Mouse (Mus musculus) ES-E14 (cell line): ENCODE data around the gene Slf2. TPM values are rescaled to one million over a fixed set of nuclear protein-coding genes. Genes with fewer than 3 reads are reported as not detected.

Experiments
- DNase-seq: peaks from one replicate; pipeline ENCODE4 v3.0.0-alpha.2; 2013; ENCODE audit warnings: low read depth, low spot score
- H3K27ac ChIP-seq: 2 replicates; pipeline ENCODE4 v1.5.1; 2012; ENCODE audit warnings: low read depth, mild to moderate bottlenecking, low read length, moderate library complexity, mixed read lengths; ENCODE audit not compliant: poor library complexity, insufficient read depth, severe bottlenecking
- H3K36me3 ChIP-seq: 2 replicates; pipeline ENCODE4 v1.6.1; 2012; ENCODE audit warnings: mild to moderate bottlenecking, low read length, moderate library complexity, mixed read lengths; ENCODE audit not compliant: control insufficient read depth, poor library complexity, insufficient read depth, severe bottlenecking
- H3K4me1 ChIP-seq, 2 experiments: fragments of 150-350 bp in 1 of 2; sonication (generic) in 1 of 2; 2 replicates each; pipeline ENCODE4 v1.6.1; 2012; ENCODE audit warnings: low read length in 2 of 2, mild to moderate bottlenecking in 1 of 2, mixed read lengths in 1 of 2; ENCODE audit not compliant: control insufficient read depth in 2 of 2, insufficient read depth in 2 of 2, poor library complexity in 1 of 2
- H3K4me3 ChIP-seq, 2 experiments: fragments of 150-350 bp in 1 of 2; sonication (generic) in 1 of 2; 2 replicates each; pipeline ENCODE4 v1.5.1; 2012; ENCODE audit warnings: low read length in 2 of 2, low read depth in 1 of 2, mild to moderate bottlenecking in 1 of 2, mixed read lengths in 1 of 2; ENCODE audit not compliant: insufficient read depth in 1 of 2, poor library complexity in 1 of 2, severe bottlenecking in 1 of 2
- H3K9ac ChIP-seq: 2 replicates; pipeline ENCODE4 v1.6.1; 2012; ENCODE audit warnings: low read depth, mild to moderate bottlenecking, low read length, mixed read lengths; ENCODE audit not compliant: poor library complexity, insufficient read depth, severe bottlenecking
- H3K9me3 ChIP-seq: fragments of 150-350 bp; sonication (generic); 2 replicates; pipeline ENCODE4 v1.6.1; 2012; ENCODE audit warnings: low read depth, mild to moderate bottlenecking, low read length; ENCODE audit not compliant: control insufficient read depth, insufficient read depth
- CHD2 ChIP-seq: IDR thresholded peaks from 2 replicates; pipeline ENCODE4 v1.6.1; 2014; ENCODE audit warnings: mild to moderate bottlenecking, low read depth, low read length, inconsistent platforms
- HCFC1 ChIP-seq: IDR thresholded peaks from 2 replicates; pipeline ENCODE4 v1.6.1; 2012; ENCODE audit warnings: low read length, inconsistent platforms, borderline replicate concordance; ENCODE audit not compliant: insufficient read depth
- MAFK ChIP-seq: IDR thresholded peaks from 2 replicates; pipeline ENCODE4 v1.6.1; 2014; ENCODE audit warnings: mild to moderate bottlenecking, low read depth, low read length, inconsistent platforms; ENCODE audit not compliant: insufficient read depth
- ZC3H11A ChIP-seq: IDR thresholded peaks from 2 replicates; pipeline ENCODE4 v1.6.1; 2012; ENCODE audit warnings: low read depth, mild to moderate bottlenecking, inconsistent platforms, low read length, borderline replicate concordance
- ZNF384 ChIP-seq: IDR thresholded peaks from 2 replicates; pipeline ENCODE4 v1.6.1; 2012; ENCODE audit warnings: low read depth, low read length, inconsistent platforms
- in situ Hi-C, 2 experiments: fragments of 600-800 bp; cut with MboI; formaldehyde crosslinking; loops; one replicate each; pipeline ENCODE4 v1.15.1; 2025; ENCODE audit warnings: low sequenced_read_pairs in 2 of 2, inconsistent platforms in 1 of 2; ENCODE audit not compliant: unreplicated experiment in 2 of 2
- total RNA-seq: library from RNA; depleted of rRNA; stranded (reverse); fragments of 300-350 nt; gene quantifications from 2 replicates; pipeline ENCODE4 v1.2.3, GENCODE M21; 2012

Slf2 gene
- total RNA-seq, 1 experiment: 48.3 TPM

- Histone ChIP-seq H3K9me3 (no peaks in the 10 kb centered on the region), H3K36me3 (peaks cover 30% of the 10 kb centered on the region), H3K4me1 (no peaks in the 10 kb centered on the region), H3K9ac (no peak overlapping the region), H3K27ac (no peak overlapping the region), H3K4me3 (no peak overlapping the region)
- no peak for DNase-seq
- TF ChIP-seq ZC3H11A (no peak), HCFC1 (no peak)
- in situ Hi-C loops: no loop called here
These were observed 45.7 kb downstream of the Slf2 start for GRCm38 (mm10) chr19:44976636-44977035.

GRCm38 (mm10) chr19:44977148-44977547 is 46.2 kb downstream of the Slf2 start:
- Histone ChIP-seq H3K9ac (no peak overlapping the region), H3K36me3 (peaks cover 30% of the 10 kb centered on the region), H3K4me3 (no peak overlapping the region), H3K27ac (no peak overlapping the region), H3K4me1 (no peaks in the 10 kb centered on the region), H3K9me3 (no peaks in the 10 kb centered on the region)
- no peak for DNase-seq
- TF ChIP-seq ZNF384: no peak
- no peak for TF ChIP-seq ZC3H11A
- no peak for TF ChIP-seq HCFC1
- TF ChIP-seq MAFK: no peak
- TF ChIP-seq CHD2: no peak
- in situ Hi-C loops: no loop called here

DNA sequence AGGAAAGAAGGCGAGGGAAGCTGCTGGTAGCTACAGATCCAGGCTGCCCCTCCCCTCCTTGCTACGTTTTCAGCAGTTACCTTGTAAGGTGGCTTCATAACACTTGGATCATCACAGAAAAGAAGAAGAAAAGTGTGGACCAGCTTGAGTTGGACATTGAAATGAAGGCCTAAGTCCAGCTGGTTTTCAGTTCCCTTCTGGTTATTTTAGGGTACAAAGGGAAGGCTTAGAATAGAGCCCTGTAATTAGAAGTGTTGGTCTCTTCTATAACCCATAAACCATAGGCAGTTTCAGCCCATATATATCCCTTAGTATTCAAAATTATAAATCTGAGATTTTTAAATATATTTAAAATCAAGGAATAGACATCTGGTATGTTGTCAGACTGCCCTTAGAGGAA is 49.8 kb downstream of the Slf2 start:
- no peaks in the 10 kb centered on the region for H3K4me1 ChIP-seq
- in situ Hi-C loops: no loop called here
- H3K36me3 ChIP-seq: peaks cover 25% of the 10 kb centered on the region
- no peak for TF ChIP-seq CHD2
- TF ChIP-seq ZC3H11A: no peak
- TF ChIP-seq MAFK: no peak
- TF ChIP-seq ZNF384: no peak
- no peak for TF ChIP-seq HCFC1
- H3K9me3 ChIP-seq: no peaks in the 10 kb centered on the region
- no peak for DNase-seq
- no peak overlapping the region for H3K4me3 ChIP-seq
- H3K9ac ChIP-seq: no peak overlapping the region
- H3K27ac ChIP-seq: no peak overlapping the region

- TF ChIP-seq ZC3H11A (no peak), HCFC1 (no peak), MAFK (no peak), ZNF384 (no peak), CHD2 (no peak)
- Histone ChIP-seq H3K9ac (no peak overlapping the region), H3K9me3 (no peaks in the 10 kb centered on the region), H3K4me3 (no peak overlapping the region), H3K27ac (no peak overlapping the region), H3K4me1 (no peaks in the 10 kb centered on the region), H3K36me3 (peaks cover 19% of the 10 kb centered on the region)
- in situ Hi-C loops: no loop called here
- no peak for DNase-seq
These were observed 51.6 kb downstream of the Slf2 start for GRCm38 (mm10) chr19:44982477-44983115.

GRCm38 (mm10) chr19:44983366-44983765 is 52.4 kb downstream of the Slf2 start:
- DNase-seq: no peak
- Histone ChIP-seq H3K4me3 (no peak overlapping the region), H3K36me3 (peaks cover 14% of the 10 kb centered on the region), H3K9me3 (no peaks in the 10 kb centered on the region), H3K4me1 (no peaks in the 10 kb centered on the region), H3K27ac (no peak overlapping the region), H3K9ac (no peak overlapping the region)
- in situ Hi-C loops: no loop called here
- TF ChIP-seq CHD2 (no peak), ZC3H11A (no peak), ZNF384 (no peak), HCFC1 (no peak), MAFK (no peak)
